Mouse (Mus musculus): Measurements from ENCODE around the gene Ppp2r1b.

DNA sequence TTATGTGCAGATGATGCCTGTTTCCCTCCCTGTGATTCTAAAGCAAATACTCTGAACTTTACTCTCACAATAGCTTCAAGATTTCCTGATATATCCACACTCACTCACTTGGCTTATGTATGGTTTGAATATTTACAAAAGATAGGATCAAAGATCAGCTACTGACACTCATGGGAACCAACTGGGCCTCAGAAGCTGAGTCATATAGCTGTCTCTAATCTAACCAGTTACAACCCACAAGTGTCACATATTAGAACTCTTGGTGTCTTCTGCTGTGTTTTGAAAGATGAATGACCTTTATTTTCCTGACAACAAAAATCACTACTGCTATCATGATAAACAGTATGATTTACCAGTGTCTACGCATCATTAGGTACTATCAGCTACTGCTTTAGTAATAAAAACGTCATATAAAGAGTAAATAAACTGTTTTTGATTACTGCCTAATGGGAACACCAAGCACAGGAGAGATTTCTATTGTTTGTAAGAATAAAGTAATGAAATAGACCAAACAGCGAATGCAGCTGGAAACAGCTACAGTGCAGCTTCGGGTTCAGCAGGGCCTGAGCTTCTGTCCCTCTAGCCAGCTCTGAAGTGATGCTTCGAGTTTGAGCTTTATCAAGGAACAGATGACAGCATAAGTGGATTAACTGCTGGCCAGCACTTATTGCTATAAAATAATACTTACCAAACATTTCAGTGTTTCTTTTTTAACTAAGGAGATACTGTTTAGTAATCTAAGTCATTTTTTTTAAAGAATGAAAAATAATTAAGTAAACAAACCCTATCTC lies 77.5 kb downstream of the Ppp2r1b start:
- TF ChIP-seq CTCF (conservative IDR thresholded peaks at IDR 0.05; ENCODE audit: insufficient read depth, insufficient read length, low read depth, low read length) (no peak), POLR2A (IDR thresholded peaks at IDR 0.05; ENCODE audit: low read depth, low read length) (no peak)
